Mouse (Mus musculus): ENCODE data around the gene Atp6v0c.
A peak's percentile ranks its signal among the peaks of the same experiment; 100 is the strongest.

Atp6v0c gene

DNA sequence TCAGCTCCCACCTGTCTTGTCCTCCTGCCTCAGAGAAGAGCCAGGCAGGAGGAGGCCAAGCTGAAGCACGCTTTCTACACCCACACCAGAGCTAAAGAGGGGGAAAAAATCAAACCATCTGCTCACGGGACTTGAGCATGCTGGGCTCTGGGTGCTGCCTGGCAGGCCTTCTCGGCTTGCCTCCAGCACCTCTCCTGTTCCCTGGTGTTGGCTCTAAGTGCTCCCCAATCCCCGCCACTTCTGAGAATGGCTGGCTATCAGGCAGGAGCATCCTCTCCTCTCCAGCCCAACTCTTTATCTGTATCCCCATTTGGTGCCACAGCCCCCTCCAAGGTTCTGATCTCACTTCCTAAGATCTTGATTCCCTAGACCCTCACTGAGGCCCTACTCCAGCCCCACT, 29.8 kb upstream of the Atp6v0c start:
- no peak for DNase-seq (ENCODE audit: low read depth, low spot score)

DNA sequence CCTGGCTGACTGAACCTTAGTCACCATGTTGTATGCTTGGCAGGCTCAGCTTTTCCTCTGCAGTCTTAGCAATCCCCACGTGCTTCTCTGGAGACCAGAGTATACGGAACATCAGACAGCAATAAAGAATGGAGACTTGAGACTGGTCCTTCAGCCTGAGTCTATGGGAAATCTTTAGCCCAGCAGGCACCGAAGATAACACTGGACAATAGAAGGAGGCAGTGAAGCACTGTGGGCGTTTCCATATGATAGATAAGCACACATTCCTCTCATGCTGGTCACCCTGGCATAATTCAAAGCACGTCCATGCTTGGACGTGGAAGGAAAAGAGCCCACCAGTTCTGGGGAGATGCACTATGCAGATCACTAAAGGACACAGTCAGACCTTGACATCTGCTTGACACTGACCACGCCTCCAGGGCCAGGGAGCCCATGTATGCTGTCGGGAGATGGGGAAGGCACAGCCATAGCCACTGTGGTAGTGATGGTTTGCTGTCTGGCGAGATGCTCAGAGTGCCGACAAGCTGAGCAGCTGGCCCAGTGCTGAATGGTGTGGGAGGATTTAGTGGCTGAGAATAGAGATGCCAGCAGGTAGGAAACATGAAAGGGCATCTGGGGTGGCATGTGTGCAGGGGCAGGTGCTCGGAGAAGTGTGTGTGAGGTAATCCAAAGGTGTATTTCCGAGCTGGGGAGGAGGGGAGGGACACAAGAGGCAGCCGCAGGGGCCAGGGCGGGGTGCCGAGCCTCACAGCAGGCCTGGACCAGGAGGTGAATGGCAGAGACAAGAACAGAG, 27.7 kb upstream of the Atp6v0c start:
- no peak for DNase-seq (ENCODE audit: low read depth, low spot score)

DNA sequence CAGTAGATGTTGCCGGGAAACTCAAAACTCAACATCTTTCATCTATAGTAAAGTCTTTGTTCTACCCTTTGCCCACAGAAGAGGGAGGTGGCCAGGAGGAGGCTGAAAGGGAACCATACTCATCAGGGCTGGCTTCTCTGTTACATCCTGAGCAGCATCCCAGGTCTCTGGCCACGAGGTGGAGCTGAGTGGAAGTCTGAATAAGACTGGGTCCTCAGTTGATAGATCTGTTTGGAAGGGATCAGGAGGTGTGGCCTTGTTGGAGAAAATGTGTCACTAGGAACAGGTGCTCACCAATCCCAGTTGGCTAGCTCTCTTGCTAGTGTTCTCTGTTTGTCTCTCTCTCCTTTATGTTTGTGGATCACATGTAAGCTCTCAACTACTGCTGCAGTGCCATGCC, 25.8 kb upstream of the Atp6v0c start:
- DNase-seq (ENCODE audit: low read depth, low spot score): no peak

DNA sequence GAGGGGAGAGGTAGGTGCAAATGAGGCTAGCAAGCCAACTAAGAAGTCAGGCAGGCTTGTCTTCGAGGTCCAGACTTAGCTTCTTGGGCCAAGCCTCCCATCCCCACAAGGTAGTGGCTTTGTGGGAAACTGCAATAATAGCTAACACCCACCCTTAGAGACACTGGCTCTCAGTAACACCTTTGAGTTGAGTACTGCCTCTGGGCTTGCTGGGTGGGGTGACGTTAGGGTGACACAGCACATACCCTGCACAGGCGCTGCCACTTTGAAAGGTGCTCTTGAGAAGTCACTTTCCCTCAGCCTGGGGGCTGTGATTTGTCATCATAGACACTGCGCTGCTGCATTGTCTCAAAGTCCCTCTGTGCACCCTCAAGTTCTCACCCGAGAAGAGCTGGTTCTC, 24.3 kb upstream of the Atp6v0c start:
- no peak for DNase-seq (ENCODE audit: low read depth, low spot score)

DNA sequence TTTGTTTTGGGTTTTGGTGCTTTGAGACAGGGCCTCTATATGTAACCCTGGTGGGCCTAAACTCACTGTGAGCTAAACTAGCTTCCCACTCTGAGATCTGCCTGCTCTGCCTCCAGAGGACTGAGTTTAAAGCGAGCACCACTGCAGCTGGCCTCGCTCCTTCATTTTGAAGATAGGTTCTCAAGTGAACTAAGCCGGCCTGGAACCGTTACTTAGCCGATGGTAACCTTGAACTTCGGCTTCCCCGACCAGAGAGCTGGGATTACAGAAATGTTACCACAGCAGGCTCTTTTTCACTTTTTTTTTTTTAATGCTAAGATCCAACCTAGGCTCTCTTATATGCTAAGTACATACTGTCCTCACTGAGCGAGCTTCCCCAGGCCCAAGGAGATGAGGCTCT, 23.8 kb upstream of the Atp6v0c start:
- no peak for DNase-seq (ENCODE audit: low read depth, low spot score)

DNA sequence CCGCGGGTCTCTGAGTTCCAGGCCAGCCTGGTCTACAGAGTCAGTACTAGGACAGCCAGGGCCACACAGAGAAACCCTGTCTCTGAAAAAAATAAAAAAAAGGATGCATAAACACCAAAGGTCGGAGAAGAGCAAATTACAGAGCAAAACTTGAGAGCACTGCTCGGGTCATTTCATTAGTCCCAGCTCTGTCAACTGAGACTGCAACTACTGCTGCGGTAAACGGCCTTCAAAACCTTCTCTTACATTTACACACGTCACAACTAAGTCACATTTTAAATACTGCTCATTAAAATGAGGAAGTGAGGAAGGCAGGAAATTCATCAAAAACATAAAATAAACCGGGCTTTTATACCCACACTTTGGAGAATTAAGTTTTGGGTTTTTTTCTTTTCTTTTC, 23.3 kb upstream of the Atp6v0c start:
- DNase-seq (ENCODE audit: low read depth, low spot score): no peak

DNA sequence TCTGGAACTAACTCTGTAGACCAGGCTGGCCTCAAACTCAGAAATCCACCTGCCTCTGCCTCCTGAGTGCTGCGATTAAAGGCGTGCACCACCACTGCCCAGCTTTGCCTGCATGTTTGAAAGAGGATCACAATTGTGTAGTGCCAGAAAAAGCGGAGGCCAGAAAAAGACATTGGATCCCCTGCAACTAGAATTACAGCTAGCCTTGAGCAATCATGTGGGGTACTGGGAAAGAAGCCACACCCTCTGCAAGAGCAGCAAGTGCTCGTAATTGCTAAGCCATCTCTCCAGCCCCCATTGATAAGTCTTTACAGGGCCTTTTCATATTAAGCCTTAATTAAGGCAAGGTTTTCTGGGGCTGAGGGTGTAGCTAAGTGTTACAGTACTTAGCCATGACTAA, 22.0 kb upstream of the Atp6v0c start:
- DNase-seq (ENCODE audit: low read depth, low spot score): no peak

DNA sequence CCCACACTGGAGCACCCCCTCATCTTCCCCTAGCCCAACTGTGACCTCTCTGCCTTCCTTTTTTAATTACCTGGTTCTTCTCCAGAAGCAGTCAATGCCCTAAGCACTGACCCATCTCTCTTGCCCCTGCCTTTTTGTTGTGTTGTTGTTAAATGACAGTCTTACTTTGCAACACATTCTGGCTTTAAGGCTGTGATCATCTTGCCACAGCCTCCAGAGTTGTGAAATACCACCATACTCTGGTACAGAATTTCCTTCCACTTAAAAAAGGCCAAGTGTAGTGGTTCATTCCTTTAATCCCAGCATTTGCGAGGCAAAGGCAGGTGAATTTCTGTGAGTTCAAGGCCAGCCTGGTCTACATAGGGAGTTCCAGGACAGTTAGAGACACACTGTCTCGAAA, 21.4 kb upstream of the Atp6v0c start:
- no peak for DNase-seq (ENCODE audit: low read depth, low spot score)

DNA sequence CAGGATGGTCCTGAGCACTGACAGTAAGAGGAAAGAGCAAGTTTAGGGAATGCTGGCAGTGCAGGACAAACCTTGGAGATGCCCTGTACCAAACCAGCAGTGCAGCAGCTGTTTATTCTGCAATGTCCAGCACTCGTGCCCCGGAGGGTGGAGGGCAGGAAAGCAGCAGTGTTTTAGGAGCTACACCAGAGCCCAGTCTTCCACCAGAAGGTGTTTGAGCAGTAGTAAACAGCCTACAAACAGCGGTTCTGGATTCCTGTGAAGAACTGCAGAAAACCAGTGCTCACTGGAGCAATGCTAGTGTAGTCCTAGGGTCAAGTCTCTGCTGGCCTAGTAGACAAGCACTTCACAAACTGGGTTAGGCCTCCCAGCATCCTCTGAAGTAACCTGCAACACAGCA, 4.8 kb upstream of the Atp6v0c start:
- no peak for DNase-seq (ENCODE audit: low read depth, low spot score)

DNA sequence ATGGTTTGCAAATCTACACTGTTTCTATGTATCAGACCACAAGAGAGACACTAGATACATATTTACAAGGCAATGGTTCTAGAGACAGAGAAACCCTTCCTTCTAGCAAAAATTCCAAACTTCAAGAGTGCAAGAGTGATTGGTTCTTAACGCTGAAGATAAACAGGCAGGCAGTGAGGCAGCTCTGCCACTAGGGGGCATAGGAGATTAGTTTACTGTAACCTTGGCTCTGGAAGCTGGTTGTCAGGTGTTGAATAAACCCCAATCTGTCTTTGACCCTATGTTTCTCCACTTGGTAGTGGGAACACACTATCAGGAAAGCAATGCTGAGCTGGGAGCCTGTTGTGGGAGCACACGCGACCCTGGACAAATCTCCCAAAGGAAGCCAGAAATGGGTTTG, 3.9 kb upstream of the Atp6v0c start:
- peak; percentile 73 for DNase-seq (ENCODE audit: low read depth, low spot score)

DNA sequence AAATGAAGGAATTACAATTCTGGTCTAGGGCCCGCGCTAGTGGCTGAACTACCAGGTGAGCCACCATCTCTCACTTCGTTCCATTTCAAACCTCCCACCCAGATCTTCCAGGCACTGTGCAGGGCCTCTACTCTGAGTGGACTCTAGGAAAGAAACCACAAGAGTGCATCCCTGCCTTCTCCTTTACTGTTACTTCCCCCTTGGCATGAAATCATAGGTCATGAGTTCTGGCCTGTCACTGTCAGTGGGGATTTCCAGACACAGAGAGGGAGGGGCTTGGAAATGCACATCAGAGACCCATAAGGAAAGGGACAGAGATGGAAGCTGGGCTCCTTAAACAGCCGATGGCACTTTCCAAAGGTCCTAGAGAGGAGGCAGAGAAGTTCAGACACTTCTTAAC, 2.2 kb upstream of the Atp6v0c start:
- DNase-seq (ENCODE audit: low read depth, low spot score): no peak

DNA sequence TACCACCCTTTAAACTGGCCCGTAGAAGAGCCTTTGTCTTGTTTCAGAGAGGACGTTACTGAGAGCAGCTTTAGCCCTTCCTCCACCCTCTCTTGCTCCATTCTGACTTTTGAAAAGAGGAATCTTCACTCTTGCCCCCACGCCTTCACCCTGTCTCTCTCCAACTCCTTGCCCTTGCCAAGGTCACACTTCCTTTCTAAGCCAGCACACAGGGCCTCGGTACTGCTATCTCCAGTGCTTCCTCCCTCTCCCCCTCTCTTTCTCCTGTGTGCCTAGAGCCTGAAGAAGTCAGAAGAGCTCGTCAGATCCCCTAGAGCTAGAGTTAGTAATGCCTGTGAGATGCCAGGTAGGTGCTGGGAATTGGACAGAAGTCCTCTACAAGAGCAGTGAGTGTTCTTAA, 1.2 kb upstream of the Atp6v0c start:
- no peak for DNase-seq (ENCODE audit: low read depth, low spot score)

DNA sequence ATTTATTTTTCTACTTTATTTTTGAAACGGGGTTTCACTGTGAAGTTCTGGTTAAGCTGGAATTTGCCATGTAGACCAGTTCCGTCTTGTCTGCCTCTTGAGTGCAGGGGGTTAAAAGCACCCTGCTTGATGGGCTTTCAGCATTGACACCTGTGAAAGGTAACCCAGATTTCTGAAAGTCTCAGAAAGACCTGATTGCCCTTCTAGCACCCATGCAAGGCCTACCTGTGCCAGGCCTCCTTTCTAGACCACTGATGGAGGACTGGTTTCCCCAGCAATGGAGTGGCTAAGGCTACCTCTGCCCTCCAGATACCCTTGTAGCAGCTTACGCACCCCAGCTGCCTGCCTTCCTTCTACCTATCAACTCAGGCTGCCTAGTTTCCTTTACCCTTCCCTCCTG, 623 bp upstream of the Atp6v0c start:
- DNase-seq (ENCODE audit: low read depth, low spot score): no peak

DNA sequence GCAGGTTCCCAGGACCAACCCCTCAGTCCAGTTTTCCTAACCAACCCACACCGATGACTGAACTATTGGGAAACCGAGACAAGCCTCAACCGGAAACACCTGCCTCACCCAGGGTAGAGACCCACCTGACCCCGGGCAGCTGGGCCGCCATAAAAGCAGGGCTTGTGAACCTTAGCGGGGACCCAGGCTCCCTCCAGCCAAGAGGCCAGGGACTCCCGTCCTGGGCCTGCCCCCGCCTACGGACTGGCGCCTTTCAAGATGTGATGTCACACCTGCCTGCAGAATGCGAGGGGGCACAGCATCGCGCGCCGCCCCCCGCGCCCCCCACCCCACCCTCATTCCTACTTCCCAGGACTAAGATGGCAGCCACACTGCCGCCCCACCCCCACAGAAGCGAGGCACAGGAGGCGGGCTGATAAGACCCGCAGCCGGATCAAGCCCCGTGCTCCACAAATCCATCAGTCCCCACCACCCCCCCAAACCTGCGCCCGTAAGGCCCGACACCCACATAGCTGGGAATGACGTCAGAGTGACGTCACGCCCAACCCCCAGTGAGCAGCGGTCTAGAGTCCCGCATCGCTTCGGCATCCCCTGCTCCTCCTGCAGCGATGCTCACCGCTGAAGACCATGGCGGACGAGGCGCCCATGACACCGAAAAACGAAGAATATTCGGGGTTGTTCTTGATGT, 768 bp downstream of the Atp6v0c start:
- peak; percentile 62 for DNase-seq (ENCODE audit: low read depth, low spot score)

DNA sequence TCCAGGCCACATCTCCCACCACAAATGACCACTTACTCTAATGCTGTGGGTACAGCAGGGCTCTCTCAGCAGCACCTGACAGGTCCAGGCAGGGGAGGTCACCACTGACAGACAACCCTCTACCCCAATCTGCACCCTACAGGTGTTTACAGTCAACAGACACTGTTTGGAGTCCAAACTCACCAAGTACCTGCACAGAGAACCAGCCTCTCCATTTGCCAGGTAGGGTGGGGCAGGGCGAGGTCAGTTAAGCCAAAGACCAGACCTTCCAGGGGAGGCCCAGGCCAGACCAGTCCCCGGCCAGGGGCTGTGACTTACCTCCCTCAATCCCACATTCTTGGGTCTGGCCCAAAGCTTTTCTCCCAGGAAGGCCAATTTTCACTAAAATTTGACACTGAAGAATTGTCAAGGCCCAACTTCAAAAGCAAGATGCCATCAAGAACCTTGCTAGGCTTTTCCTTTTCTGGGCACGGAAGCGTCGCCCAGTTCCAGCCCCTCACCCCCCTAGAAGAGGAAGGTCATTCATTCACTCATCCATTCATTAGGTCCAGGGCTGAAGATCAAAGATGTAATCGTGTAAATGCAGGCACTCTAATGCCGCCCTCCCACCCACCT, 1.5 kb downstream of the Atp6v0c start:
- DNase-seq (ENCODE audit: low read depth, low spot score): no peak

DNA sequence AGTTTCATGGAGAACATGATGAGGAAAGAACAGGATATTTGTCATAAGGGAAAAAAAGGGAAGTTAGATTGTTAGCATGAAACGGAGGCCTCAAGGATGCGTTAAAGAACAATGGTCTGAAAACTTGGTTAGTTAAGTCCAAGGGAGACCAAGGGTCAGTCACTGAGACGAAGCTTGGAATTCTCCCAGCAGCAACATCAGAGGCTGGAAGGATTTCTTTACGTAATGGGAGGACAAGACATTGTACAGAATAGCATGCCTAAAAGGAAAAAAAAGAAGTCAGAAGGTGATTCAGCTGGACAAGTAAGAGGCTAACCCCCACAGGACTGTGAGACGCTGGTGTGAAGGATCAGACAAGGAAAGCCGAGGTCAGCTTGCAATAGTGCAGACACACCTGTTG, 2.4 kb downstream of the Atp6v0c start:
- DNase-seq (ENCODE audit: low read depth, low spot score): no peak

DNA sequence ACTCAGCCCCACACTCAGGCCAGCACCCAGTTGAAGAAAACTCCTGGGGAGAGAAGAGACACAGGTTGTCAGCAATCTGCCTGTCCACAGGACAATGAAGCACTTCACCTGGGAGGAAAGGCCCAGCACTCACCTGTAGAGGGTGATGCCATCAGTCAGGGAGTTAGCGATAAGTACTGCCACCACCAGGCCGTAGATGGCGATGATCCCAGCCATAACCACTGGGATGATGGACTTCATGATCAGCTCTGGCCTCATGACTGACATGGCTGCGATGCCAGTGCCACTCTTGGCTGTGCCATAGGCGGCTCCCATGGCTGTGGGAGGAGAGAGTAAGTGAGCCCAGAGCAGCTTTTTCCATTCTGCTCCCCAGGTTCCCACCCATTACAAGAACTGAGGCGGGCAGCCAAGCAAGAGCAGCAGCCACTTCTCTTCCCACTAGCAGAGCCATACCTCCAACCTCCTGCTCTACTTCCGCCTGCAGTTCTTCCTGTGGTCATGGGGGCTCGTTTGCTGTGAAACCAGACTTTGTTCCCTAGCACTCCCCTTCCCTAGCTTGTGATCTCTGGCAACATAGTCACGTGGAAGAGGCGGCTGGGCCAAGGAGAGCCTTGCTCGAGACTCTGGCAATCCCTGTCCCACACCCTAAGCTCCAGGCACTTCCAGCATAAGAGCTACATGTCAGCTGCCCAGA, 4.8 kb downstream of the Atp6v0c start:
- no peak for DNase-seq (ENCODE audit: low read depth, low spot score)

DNA sequence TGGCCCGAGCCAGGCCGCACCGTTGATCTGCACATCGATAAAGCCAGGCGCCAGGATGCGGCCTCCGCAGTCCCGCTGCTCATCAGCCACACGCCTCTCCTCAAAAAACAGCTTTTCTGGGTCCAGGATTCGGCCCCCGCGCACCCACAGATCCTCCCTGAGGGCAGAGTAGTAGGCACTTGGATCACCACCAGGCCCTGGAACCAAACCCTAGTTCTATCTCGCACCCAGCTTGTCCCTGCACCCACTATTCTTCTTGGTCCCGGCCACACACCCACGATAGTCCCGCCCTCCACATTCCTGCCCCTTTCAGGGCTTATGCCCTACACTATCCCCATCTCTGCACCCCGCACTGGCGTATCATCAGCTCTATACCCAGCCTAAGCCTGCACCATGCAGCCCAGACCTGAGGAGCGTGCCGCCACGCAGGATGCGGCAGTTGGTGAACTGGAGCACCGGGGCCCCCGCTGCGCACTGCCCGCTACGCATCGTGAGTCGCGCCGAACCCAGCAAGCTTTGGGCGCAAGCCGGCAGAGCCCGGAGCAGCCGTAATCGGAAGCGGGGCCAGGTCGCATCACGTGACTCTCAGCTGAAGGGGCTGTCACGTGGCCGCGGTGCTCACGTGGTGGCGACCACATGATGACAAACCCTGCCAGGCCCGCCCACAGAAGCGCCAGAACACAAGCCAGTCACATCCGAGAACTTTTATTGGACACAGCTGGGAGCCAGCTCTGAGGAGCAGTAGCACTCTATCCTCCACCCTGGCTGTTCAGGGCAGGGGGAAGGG, 6.1 kb downstream of the Atp6v0c start, which contains the start of gene Amdhd2:
Amdhd2 (minus strand) TSS at position 591 of the 787 bp plus-strand sequence.
- DNase-seq (ENCODE audit: low read depth, low spot score): peak; percentile 88

DNA sequence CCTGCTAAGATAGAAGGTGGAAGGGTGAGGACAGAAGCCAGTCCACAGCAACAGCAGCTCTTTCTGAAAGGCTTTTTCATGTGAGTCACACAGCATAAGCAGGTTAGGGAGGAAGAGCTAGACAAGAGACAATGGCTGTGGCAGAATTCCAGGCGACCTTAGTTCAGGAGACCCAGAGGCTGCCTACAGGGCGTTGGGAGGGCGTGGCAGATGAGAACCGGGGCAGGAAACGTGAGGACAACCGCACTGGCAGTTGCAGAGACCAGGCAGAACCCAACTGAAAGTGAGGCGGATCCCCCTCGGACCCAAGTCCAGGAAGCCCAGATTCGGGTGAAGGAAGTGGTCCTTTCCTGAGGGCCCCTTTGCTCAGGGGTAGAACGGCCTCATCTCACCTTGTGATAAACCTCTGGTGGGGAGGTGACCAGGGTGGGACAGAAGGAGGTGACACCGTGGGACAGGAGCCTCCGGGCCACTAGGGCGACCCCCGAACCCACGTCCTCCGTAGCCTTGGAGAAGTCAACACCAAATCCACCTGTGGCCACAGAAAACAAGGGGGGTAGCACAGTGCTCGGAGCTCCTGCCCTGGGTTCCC, 6.8 kb downstream of the Atp6v0c start:
- DNase-seq (ENCODE audit: low read depth, low spot score): no peak

DNA sequence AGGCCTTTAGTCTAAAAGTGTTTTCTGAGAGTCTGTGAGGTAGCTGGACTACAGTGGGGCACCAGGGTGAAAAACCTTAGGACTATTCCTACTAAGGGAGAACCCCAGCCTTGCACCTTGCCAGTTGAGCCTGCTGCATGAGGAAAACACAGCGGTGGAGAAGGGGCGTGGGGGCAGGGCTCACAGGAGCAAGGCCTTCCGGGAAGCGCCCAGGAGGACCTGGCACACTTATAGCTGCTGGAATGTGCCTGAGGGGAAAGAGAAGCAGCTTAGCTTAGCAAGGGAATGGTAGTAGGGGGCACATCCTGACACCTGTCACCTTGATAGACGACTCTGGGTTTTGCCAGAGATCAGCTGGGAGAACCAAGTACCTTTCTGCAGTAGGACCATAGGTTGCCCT, 8.0 kb downstream of the Atp6v0c start:
- DNase-seq (ENCODE audit: low read depth, low spot score): no peak

DNA sequence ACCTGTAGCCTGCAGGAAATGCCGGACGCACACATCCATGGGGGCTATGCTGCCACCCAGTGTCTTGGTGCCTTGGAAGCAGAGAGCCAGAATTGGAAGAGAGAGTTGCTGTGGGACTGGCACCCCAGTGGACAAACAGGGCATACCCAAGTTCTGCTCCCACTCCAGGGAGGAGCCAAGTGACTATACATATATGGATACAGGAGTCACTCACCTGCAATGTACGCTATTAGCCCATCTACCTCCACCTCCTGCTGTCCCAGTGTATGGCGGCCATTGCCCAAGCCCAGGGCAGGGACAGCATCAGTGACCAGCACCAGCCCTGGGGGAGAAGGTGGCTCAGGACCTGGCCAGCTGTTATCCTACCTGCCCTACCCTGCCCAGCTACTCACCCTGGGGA, 12.0 kb downstream of the Atp6v0c start:
- DNase-seq (ENCODE audit: low read depth, low spot score): no peak
